Mouse (Mus musculus) left cerebral cortex, adult 2 months (tissue): ENCODE data around the gene Fhdc1. TPM values are rescaled to one million over a fixed set of nuclear protein-coding genes. Genes with fewer than 3 reads are reported as not detected.

Experiments
- DNase-seq, 2 experiments: peaks; one replicate each; pipeline ENCODE4 v3.0.0; 2021 to 2022; ENCODE audit warnings: low spot score in 2 of 2, mixed read lengths in 1 of 2; ENCODE audit errors: extremely low spot score in 1 of 2
- H3K27ac ChIP-seq: fragments of 200-600 bp; 2 replicates; pipeline ENCODE4 v1.8.1; 2022
- H3K4me3 ChIP-seq: fragments of 200-600 bp; 2 replicates; pipeline ENCODE4 v1.8.1; 2022
- CTCF ChIP-seq: fragments of 200-600 bp; IDR thresholded peaks from 2 replicates; pipeline ENCODE4 v1.8.1; 2022; ENCODE audit warnings: antibody characterized with exemption, mild to moderate bottlenecking, moderate library complexity
- intact Hi-C: fragments of 180-260 bp; cut with DNase I; formaldehyde crosslinking; loops from one replicate; pipeline ENCODE4 v1.15.1; 2025
- total RNA-seq, 2 experiments: library from RNA; stranded (reverse); gene quantifications; 2 replicates each; pipeline ENCODE4 v1.2.3; 2021

Gene Fhdc1
- total RNA-seq, 2 experiments from 2014 or later: 3.4 to 4.5 TPM

GRCm38 (mm10) chr3:84413868-84414267, 66.4 kb downstream of the Fhdc1 start:
- no peak for TF ChIP-seq CTCF
- intact Hi-C loops: no loop called here
- DNase-seq: no peak
- H3K27ac ChIP-seq: no peak overlapping the region
- H3K4me3 ChIP-seq: no peak overlapping the region

- no peak overlapping the region for H3K4me3 ChIP-seq
- intact Hi-C loops: no loop called here
These were observed 67.3 kb downstream of the Fhdc1 start for GRCm38 (mm10) chr3:84412920-84413319.

DNA sequence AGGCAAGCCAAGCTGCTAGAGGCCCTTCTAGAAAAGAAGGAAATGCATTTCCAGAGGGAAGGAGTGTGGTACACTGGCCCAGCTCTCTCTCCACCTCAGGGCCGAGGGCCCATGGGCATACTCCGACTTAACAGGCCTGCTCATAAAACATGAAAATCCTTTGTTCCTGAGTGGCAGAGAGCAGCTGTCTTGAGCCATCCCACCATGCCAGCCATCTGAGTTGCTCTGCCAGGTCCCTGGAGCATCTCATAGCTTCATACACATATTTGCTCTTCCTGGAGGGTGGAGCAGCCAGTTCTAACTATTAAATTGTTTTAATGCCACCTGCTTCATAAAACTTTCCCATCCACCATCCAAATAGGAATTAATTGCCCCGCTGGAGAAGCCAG, 70.8 kb downstream of the Fhdc1 start:
- no peak for TF ChIP-seq CTCF
- Histone ChIP-seq H3K27ac (no peak overlapping the region), H3K4me3 (no peak overlapping the region)
- no peak for DNase-seq
- intact Hi-C loops: no loop called here

More at GRCm38 (mm10) chr3:84412920-84413319, 67.3 kb downstream of the Fhdc1 start:
- no peak for TF ChIP-seq CTCF
- H3K27ac ChIP-seq: no peak overlapping the region
- no peak for DNase-seq

GRCm38 (mm10) chr3:84408756-84409473, 71.3 kb downstream of the Fhdc1 start:
- TF ChIP-seq CTCF: no peak
- no peak overlapping the region for H3K4me3 ChIP-seq
- no peak for DNase-seq
- H3K27ac ChIP-seq: no peak overlapping the region
- intact Hi-C loops: no loop called here

DNA sequence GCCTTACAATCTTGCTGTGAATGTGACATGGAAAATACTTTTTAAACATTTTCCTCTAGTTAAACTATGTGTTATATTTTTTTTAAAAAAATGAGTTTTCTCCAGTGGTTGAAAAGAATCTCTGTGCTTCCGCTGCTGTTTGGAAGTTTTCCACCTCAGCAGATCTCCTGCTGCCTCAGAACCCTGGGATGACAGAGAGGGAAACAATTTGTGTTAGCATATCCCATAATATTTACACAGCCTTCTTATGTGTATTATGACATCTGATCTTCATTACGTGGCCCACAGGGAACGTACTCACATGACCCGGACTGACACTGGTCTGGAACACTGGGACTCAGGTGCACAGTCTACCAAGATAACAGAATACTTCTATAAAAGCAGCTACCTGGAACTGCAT, 74.7 kb downstream of the Fhdc1 start:
- H3K27ac ChIP-seq: no peak overlapping the region
- DNase-seq: no peak
- H3K4me3 ChIP-seq: no peak overlapping the region
- intact Hi-C loops: no loop called here
- no peak for TF ChIP-seq CTCF

DNA sequence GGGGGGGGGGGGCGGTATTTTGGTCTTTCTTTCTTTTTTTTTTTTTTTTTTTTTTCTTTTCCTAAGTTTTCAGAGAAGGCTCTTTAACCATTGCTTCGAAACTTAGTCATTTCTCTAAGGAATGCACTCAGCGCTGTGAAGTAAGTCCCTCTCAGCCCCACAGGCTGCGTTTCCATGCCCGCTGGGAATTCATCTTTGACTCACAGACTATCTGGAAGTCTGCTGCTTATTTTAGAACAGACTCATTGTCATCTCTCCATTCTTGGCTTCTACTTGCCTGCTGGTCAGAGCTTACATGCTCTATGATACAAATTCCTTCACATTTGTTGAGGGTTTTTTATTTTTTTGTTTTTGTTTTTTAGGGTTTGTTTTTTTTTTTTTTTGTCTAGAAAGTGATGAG, 76.8 kb downstream of the Fhdc1 start:
- intact Hi-C loops: no loop called here
- TF ChIP-seq CTCF: no peak
- no peak for DNase-seq
- Histone ChIP-seq H3K4me3 (no peak overlapping the region), H3K27ac (no peak overlapping the region)

DNA sequence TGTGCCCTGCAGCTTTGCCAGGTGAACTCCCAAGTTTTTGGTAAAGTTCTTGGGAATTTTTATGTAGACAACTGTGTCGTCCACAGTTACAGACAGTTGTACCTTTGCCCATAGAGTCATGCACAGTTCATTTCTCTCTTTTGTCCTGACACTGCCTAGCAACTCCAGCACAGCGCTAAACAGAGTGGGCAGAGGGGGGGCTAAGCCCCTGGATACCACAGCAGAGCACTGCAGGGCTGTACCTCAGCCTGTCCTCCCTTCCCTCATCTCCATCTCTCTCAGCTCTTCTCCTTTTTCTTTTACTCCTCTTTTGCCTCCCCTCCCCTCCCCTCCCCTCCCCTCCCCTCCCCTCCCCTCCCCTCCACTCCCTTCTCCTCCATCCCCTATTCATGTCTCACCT, 77.5 kb downstream of the Fhdc1 start:
- intact Hi-C loops: no loop called here
- DNase-seq: no peak
- H3K27ac ChIP-seq: no peak overlapping the region
- TF ChIP-seq CTCF: no peak
- no peak overlapping the region for H3K4me3 ChIP-seq

GRCm38 (mm10) chr3:84397976-84398375, 82.3 kb downstream of the Fhdc1 start:
- intact Hi-C loops: no loop called here
- no peak for TF ChIP-seq CTCF
- DNase-seq: no peak
- Histone ChIP-seq H3K4me3 (no peak overlapping the region), H3K27ac (no peak overlapping the region)

GRCm38 (mm10) chr3:84396240-84396639, 84.0 kb downstream of the Fhdc1 start:
- DNase-seq: no peak
- Histone ChIP-seq H3K4me3 (no peak overlapping the region), H3K27ac (no peak overlapping the region)
- TF ChIP-seq CTCF: no peak
- intact Hi-C loops: no loop called here

DNA sequence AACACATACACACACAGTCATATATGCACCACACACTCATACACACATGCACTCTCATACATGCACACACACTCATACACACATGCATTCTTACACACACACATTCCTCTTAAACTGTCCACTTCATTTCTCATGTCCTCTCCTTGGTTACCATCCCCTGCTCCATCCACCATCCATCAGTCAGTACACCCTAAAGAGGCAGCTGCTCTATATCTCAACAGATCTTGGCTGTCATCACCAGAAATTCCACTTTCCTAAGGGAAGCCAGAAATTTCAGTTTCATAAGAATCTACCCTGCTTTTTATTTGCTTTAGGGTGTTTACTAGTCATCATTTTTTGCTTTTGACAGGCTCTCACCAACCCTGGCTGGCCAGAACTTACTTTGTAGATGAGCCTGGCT, 84.4 kb downstream of the Fhdc1 start:
- Histone ChIP-seq H3K4me3 (no peak overlapping the region), H3K27ac (no peak overlapping the region)
- DNase-seq: no peak
- no peak for TF ChIP-seq CTCF
- intact Hi-C loops: no loop called here

DNA sequence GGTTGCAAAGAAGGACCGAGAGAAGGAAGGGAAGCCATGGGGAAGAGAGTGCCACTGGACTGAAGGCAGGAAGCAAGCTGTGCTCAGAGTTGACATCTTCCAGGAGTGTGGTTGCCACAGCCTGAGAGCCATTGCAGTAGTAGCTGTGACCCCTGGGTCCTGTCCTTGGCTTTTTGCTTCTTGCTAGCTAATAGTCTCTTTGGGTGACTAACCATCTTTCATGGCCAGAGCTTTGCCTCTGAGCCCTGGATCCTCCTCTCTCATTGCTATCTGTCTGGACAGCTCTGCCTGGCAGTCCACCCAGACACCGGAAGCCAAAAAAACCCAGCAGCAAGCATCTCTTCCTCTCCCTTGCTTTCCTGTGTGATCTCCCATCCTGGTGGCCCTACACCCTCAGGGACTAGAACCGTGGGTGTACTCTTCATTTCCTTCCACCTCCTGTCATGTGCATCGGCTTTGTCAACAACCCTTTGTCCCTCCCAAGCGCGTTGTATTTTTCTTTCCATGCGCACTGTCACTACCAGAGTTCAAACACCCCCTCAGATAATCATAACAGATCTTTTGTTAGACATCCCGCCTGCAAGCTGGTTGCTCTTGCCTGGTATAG, 85.3 kb downstream of the Fhdc1 start:
- Histone ChIP-seq H3K4me3 (no peak overlapping the region), H3K27ac (no peak overlapping the region)
- intact Hi-C loops: no loop called here
- TF ChIP-seq CTCF: no peak
- DNase-seq: no peak

Other genes with a start within 250 kb of the Fhdc1 start
- 100 to 1,000 TPM; 246 to 280 TPM for gene Trim2, start 173.6 kb downstream of the Fhdc1 start, total RNA-seq
- 10 to 100 TPM; 15.3 to 16.0 TPM for gene Arfip1, start 102.2 kb upstream of the Fhdc1 start, total RNA-seq
- gene Tigd4, start 113.1 kb upstream of the Fhdc1 start, total RNA-seq: not detected
- gene Tmem154, start 185.8 kb upstream of the Fhdc1 start, total RNA-seq: under 1 TPM; 0.23 to 0.36 TPM